Mouse (Mus musculus): ENCODE measurements around the gene Psd. TPM values are rescaled to one million over a fixed set of nuclear protein-coding genes. Genes with fewer than 3 reads are reported as not detected.
A peak's percentile ranks its signal among the peaks of the same experiment; 100 is the strongest.

Psd gene
- total RNA-seq (2021): 1 to 10 TPM; 2.2 to 2.9 TPM

- DNase-seq: peak; percentile 46 to 66
- intact Hi-C loops (cut with DNase I): no loop called here
Measured at GRCm38 (mm10) chr19:46326756-46327305, at the start of gene Psd. Gene Psd (minus strand): TSS chr19:46327156.

GRCm38 (mm10) chr19:46375891-46376290, 48.9 kb upstream of the Psd start:
- intact Hi-C loops (cut with DNase I): no loop called here
- no peak for DNase-seq

- DNase-seq: peak in 1 of 2 experiments; percentile 29
Measured at GRCm38 (mm10) chr19:46375489-46375888, 48.5 kb upstream of the Psd start.

GRCm38 (mm10) chr19:46374477-46375088, 47.6 kb upstream of the Psd start:
- intact Hi-C loops (cut with DNase I): no loop called here
- DNase-seq: peak in 1 of 2 experiments; percentile 17

More at GRCm38 (mm10) chr19:46375489-46375888, 48.5 kb upstream of the Psd start:
- intact Hi-C loops (cut with DNase I): no loop called here

- intact Hi-C loops (cut with DNase I): loop anchor here (1.0 to 5.0 kb wide), 2 partner anchors 31 to 67 kb away; partner anchors contain the start of genes Cuedc2 and Nfkb2
- peak; percentile 79 to 83 for DNase-seq
Measured at GRCm38 (mm10) chr19:46369204-46369603, 42.2 kb upstream of the Psd start.

GRCm38 (mm10) chr19:46367798-46368590, 41.0 kb upstream of the Psd start:
- DNase-seq: no peak
- intact Hi-C loops (cut with DNase I): loop anchor here (5.0 kb wide), 1 partner anchor 66 kb away; the partner anchor contains the start of gene Nfkb2

GRCm38 (mm10) chr19:46363294-46364009, 36.5 kb upstream of the Psd start:
- DNase-seq: no peak
- intact Hi-C loops (cut with DNase I): no loop called here

GRCm38 (mm10) chr19:46362104-46362503, 35.1 kb upstream of the Psd start:
- intact Hi-C loops (cut with DNase I): no loop called here

GRCm38 (mm10) chr19:46358381-46358780, 31.4 kb upstream of the Psd start:
- no peak for DNase-seq
- intact Hi-C loops (cut with DNase I): no loop called here

More at GRCm38 (mm10) chr19:46362104-46362503, 35.1 kb upstream of the Psd start:
- DNase-seq: no peak

GRCm38 (mm10) chr19:46357344-46358280, 30.7 kb upstream of the Psd start:
- intact Hi-C loops (cut with DNase I): loop anchor here (2.0 kb wide), 1 partner anchor 19 kb away; the partner anchor contains the start of gene Cuedc2
- DNase-seq: peak; percentile 43 to 47

- DNase-seq: peak; percentile 87 to 88
Measured at GRCm38 (mm10) chr19:46356701-46357138, 29.8 kb upstream of the Psd start.

GRCm38 (mm10) chr19:46350168-46350932, 23.4 kb upstream of the Psd start, which contains the start of gene 2310034G01Rik:
Gene 2310034G01Rik (minus strand): TSS chr19:46350302.
- intact Hi-C loops (cut with DNase I): no loop called here

More at GRCm38 (mm10) chr19:46356701-46357138, 29.8 kb upstream of the Psd start:
- intact Hi-C loops (cut with DNase I): loop anchor here (2.0 kb wide), 1 partner anchor 18 kb away; the partner anchor contains the start of gene Cuedc2

GRCm38 (mm10) chr19:46349550-46349949, 22.6 kb upstream of the Psd start:
- intact Hi-C loops (cut with DNase I): no loop called here
- no peak for DNase-seq

More at GRCm38 (mm10) chr19:46350168-46350932, 23.4 kb upstream of the Psd start, which contains the start of gene 2310034G01Rik:
- DNase-seq: peak in 1 of 2 experiments; percentile 38

GRCm38 (mm10) chr19:46348761-46349458, 22.0 kb upstream of the Psd start:
- DNase-seq: peak; percentile 79 to 82
- intact Hi-C loops (cut with DNase I): loop anchor here (1.0 kb wide), 1 partner anchor 10 kb away; no protein-coding TSS in a partner anchor

GRCm38 (mm10) chr19:46347936-46348668, 21.1 kb upstream of the Psd start:
- intact Hi-C loops (cut with DNase I): loop anchor here (1.0 kb wide), 1 partner anchor 9 kb away; no protein-coding TSS in a partner anchor
- DNase-seq: no peak

- no peak for DNase-seq
- intact Hi-C loops (cut with DNase I): no loop called here
Measured at GRCm38 (mm10) chr19:46347146-46347545, 20.2 kb upstream of the Psd start.
